Mouse (Mus musculus) brain, embryonic 18.5 days (tissue): Measurements from ENCODE around the gene Tmcc3.

Experiments used
- DNase-seq: peaks from one replicate; pipeline ENCODE4 v3.0.0-alpha.2; 2012; ENCODE audit warnings: low read depth, low spot score

The Tmcc3 gene

DNA sequence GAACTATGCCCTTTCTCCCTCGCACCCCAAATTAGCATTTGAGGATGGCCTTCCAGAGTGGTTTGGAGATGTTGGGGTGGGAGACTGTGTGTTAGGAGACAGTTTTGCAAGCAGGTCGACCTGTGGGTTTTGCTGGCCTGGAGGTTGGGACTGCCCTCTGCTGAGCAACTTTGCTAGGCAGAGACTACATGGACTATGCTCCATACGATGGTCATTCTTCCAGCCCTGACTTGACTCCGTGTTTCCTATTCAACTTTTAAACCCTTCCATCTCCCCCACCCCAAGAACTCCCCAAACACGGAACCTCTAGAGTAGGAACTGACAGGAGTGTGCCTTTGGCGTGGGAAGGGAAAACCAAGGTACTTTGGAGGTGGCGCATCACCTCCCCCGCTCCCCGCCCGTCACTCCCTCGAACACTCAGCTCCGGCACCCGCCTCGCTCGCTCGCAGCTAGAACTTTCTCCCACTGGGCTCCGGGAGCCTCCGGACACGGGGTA lies at the start of gene Tmcc3:
Gene Tmcc3 (plus strand): TSS at position 439 of the 496 bp plus-strand sequence.
- DNase-seq, result no peak

DNA sequence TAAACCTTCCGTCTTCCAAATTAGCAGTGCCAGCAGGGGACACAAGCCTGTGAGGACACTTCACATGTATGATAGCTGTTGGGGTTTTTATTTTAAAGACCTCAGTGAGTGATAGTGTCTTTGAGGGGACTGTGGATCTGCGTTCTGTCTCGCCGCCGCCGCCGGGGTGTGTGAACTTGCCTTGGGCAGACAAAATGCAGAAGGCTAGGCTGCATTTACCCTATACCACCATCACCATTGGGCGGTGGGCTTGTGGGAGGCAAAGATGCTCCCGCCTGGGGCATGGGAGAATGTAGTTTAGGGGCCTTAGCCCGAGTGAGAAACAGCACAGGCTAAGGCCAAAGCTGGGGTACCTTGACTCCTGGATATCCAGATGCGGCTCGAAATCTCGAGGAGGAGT lies 49.1 kb upstream of the Tmcc3 start:
- DNase-seq, result no peak

GRCm38 (mm10) chr10:94263211-94263610 lies 48.5 kb upstream of the Tmcc3 start:
- DNase-seq, result no peak

DNA sequence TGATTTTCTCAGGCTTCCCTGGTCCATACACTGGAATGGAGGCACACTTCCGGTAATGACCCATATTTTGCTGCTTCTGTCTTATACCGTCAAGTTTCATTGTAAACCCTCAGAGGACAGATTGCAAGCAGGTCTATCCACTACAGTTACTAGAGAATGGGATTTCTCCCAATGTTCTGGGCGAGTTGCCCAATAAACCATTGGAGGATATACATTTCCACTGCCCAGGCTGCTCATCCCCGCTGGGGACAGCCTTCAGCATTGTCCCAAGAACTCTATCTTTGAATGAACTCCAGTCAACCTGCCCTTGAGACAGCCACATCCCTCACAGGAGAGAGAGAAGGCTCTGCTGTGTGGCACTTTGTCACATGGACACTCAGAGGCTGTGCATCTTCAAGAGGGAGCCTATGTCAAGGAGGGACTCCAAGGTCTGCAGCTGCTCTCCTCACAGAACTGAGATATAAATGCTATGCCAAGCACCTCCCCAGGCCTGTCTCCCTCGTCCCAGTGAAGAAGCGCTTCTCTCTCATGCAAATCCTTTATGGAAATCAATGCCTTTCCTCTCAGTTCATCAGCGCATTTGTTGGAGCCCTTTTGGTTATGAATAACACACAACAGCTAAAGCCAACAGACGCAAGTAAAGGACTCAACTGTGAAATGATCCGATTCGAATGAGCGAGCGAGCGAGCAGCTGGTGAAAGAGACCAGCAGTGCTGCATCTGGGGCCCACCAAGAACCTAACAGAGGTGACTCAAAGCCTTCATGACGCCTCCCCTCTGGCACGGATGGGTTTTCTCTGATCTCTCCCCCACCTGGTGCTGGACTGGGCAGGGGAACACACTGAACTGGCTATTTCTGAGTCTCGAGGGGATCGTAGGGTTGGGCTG lies 45.9 kb upstream of the Tmcc3 start:
- no peak for DNase-seq

GRCm38 (mm10) chr10:94275321-94275720 lies 36.4 kb upstream of the Tmcc3 start:
- DNase-seq, result no peak

GRCm38 (mm10) chr10:94276511-94276910 lies 35.2 kb upstream of the Tmcc3 start:
- DNase-seq, result no peak

DNA sequence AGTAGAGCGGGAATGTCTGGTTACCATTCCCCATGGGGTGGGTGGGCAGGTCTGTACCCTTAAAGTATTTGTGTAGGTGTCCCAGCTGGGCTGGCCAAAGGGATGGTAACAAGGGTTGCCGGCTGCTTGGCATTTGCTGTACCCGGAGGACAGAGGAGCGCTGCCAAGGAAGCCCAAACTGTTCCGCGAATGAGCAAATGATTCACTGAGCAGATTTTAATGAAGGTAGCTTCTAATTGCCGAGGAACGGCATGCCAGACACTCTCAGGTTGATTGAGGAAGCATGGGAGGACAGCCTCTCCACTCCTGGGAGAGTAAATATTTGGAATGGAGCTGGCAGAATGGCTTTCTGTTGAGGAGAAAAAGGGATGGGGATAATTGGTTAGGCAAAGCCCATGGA lies 29.6 kb upstream of the Tmcc3 start:
- DNase-seq, result no peak

DNA sequence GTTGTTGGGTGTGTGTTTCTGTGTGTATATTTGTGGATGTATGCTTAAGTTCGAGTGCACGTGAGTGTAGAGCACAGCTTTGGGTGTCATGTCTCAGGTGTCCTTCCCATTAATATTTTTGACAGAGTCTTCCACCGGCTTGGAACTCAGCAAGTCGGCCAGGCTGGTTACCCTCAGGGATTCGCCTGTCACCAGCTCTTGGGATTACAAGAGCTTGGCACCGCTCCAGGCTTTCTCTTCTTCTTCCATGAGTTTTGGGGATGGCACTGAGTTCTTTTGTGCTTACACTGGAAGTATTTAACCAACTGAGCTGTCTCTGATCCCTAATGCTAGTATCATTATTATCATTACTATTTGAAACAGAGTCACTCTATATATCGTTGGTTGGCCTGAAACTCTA lies 29.0 kb upstream of the Tmcc3 start:
- no peak for DNase-seq

- DNase-seq, result no peak
These were observed 17.3 kb upstream of the Tmcc3 start for GRCm38 (mm10) chr10:94294437-94294836.

DNA sequence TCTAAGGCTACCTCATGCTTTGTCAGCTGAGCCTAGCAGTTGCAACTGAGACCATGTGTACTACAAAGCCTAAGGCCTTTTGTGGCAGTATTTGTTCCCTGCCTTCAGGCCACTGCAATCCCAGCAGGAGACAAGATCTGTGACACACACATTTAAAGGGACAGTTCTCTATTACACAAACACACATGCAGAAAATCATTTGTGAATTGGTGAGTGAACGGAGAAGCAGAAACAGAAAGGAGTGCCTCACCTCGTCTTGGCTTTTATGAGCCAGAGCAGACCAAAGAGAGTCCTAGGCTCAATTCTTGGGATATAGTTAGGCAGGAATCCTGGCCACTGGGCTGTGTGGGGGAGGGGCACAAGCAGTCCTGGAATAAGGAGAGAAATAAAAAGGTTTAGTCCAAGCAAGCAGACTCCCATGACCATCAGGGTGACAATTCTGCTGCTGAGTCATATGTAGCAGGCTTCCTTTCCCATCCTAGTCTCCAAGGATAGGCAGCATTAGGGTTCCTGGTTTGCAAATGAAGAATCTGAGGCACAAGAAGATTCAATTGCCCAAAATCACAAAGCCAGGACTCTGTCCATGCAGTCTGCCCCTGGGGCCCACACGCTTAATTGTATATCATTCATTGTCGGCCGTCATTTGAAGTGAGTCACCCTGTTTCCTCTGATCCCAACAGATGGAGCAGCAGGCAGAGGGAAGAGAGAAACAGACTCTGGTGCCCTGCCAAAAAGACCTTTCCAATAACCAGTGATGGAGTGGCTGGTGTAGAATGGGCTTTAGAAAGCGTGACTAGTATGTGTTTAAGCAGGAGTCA lies 16.6 kb upstream of the Tmcc3 start:
- DNase-seq, result no peak

GRCm38 (mm10) chr10:94295923-94296605 lies 15.7 kb upstream of the Tmcc3 start:
- no peak for DNase-seq

DNA sequence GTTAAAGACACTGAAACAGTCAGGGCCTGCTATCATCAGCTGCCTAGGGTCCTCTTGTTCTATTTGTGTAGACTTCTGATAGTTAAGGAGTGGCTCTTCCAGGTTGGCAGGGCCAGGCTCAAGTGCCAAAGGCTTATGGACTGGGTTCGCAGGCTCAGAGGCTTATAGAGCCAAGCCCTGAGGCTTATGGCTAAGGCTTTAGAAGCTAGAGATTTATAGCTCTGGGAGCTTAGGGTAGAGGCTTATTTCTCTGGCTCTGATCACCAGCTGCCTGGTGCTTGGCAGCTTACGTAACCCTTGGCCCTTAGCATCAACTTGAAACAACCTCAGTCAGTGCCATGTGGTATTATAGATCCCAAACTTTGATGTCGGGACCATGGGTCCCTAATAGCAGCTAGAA lies 13.3 kb upstream of the Tmcc3 start, which contains the start of gene Gm4792:
Gene Gm4792 (minus strand): TSS at position 233 of the 400 bp plus-strand sequence.
- DNase-seq, result no peak

- DNase-seq, result no peak
These were observed 12.4 kb upstream of the Tmcc3 start for GRCm38 (mm10) chr10:94299301-94299700.

DNA sequence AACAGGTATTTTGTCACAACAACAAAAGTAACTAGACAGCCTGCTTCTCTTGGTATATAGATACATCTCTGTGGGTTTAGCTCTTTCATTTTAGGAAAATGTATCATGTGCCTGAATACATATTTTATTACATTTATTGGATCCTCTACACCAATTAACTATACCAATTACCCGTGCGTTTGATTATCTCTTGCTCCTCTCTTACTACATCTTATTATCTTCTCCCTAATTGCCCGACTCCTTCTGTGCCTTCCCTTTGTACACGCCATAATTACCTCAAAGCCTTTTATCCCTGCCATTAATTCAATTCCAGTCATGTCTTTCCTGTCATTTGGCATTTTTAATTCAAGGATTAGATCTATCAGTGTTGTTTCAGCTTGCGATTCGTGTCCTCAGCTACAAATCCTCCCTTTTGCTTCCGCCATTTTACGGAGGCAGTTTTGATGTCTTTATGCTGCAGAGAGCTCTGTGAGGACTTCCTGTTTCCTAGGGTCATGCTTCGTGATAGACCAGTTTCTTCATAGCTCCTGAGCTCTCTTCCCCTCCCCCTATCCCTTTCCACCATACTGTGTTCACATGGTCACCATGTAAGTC lies 7.6 kb upstream of the Tmcc3 start:
- DNase-seq, result no peak

- DNase-seq, result no peak
These were observed 6.2 kb upstream of the Tmcc3 start for GRCm38 (mm10) chr10:94305526-94305925.

GRCm38 (mm10) chr10:94310499-94311267 lies 1.1 kb upstream of the Tmcc3 start:
- DNase-seq, result no peak

- no peak for DNase-seq
These were observed 412 bp downstream of the Tmcc3 start for GRCm38 (mm10) chr10:94312007-94312715.

DNA sequence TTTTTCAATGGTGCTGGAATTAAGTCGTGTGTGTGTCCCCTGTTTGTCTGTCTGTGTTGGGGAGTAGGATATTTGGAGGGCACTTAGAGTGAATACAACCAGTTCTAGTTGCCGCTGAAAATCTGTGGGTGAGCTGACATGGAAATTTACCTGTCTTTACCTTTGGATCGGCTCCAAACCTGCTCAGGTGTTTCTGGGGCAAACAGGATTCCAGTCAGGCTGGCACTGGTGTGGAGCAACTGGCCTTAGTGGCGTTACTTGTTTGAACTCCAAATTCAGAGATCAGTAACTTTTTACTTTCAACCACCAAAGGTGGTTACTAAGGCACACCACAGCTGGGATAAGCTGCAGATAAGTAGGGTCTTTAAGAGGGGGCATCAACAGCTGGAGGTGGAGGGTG lies 1.4 kb downstream of the Tmcc3 start:
- DNase-seq, result no peak

DNA sequence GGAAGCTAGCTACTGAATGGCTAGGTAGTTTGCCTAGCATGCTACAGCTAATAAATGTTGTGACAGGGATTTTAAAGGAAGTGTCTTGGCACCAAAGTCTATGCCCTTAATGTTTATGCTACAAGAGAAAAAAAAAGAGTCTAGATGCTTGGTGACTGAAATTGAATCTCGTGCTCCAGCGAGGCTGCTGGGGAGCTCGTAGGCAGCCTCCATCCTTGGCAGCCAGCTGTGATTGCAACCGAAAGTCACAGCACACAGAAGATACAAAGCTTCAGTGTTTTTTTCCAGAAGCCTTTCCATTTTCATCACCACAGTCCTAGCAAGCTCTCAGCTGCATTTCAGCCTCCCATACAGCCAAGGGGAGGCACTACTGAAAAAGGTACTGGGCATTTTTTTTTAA lies 6.8 kb downstream of the Tmcc3 start:
- DNase-seq, result no peak

DNA sequence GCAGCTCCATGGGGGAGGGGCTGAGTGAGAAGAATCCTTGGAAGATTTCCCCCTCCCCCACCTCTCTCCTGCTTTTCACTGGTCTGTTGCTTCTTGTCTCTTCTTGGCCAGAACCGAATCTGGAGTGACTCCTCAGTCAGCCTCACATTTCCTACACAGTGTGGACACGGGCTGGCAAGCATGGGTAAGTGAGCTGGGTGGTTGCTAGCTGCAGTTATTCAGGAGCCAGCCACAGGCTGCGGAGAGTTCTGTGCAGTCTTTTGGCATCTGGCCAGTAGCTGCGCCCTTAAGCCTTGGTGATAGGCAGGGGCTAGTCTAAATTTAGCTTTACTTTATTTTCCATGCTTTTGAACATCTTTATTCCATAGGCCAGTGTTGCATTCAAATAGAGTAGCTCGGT lies 18.2 kb downstream of the Tmcc3 start:
- no peak for DNase-seq
